18 mouse cellular contexts compared by ENCODE assay signal in the genomic region with DNA sequence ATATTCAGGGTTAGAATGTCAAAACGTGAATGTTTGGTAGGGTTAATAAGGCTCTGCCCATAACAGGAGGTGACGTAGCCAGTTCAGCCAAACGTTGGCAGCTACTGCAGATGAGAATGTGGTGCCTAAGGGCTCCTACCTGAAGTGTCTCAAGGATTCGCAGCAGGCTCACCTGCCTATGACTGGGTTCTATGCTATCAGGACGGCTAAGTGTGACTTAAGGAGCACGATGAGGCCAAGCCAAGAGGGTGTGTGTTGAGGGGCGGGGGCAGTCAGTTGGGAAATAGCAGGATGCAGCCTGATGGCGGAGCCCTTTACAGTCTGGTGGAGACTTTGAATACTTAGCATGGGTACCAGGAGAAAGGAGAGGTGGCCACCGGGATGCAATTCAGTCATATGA. TPM values are rescaled to one million over a fixed set of nuclear protein-coding genes. Genes with fewer than 3 reads are reported as not detected.
A peak's percentile ranks its signal among the peaks of the same experiment; 100 is the strongest.
DNase-seq lines count a peak whose midpoint lies in the region; ATAC-seq and TF ChIP-seq lines count a peak whose summit lies in the region.
"Had no signal": no experiment of that assay in that cellular context is flagged by ENCODE, and none has a peak within 500 bp of the region (broad histone marks: within the 10 kb centered on the region; RNA-seq: fewer than 3 reads in every experiment).

No protein-coding gene starts in this region.

- no peak for DNase-seq in lung, adult 2 months
- DNase-seq in lung, postnatal 10 days: peak; percentile 30
- no peak for DNase-seq in lung, postnatal 25 days (ENCODE audit: low spot score)
- no peak for DNase-seq in cerebellum, adult 8-10 months
- DNase-seq: adrenal gland, adult 2 months; adrenal gland, postnatal 10 days; adrenal gland, postnatal 25 days; cerebellum, adult 11 months; cerebellum, adult 18-20 months; cerebellum, adult 9-10 months; cerebellum, postnatal 10 days; cerebellum, postnatal 25 days; forebrain, postnatal 0 days had no signal

- 0 out of 2 replicates have a peak, but pooled peaks have one; percentile 26 for ATAC-seq in lung, embryonic 16.5 days (ENCODE audit: low read depth)
- ATAC-seq: forebrain, embryonic 13.5 days; forebrain, embryonic 15.5 days; forebrain, postnatal 0 days had no signal

- 70% methylated on average over 9 of the region's 9 CpGs for WGBS in lung, embryonic 16.5 days
- 72% methylated on average over 9 of the region's 9 CpGs for WGBS in lung, adult 2 months

- H3K4me1 ChIP-seq in lung, embryonic 16.5 days (replicated peaks; ENCODE audit: control insufficient read depth, insufficient read depth, low read length): no peaks in the 10 kb centered on the region
- H3K4me1 ChIP-seq in lung, adult 2 months (ENCODE audit: control insufficient read depth, insufficient read depth, low read length): no peaks in the 10 kb centered on the region
- H3K4me1 ChIP-seq: embryonic facial prominence, embryonic 12.5 days; forebrain, embryonic 13.5 days; forebrain, embryonic 15.5 days had no signal

- H3K4me3 ChIP-seq in lung, embryonic 16.5 days (ENCODE audit: low read length): no peak overlapping the region
- H3K4me3 ChIP-seq in lung, adult 2 months (replicated peaks; ENCODE audit: extremely low read depth, low read depth, low read length): no peak overlapping the region
- H3K4me3 ChIP-seq: embryonic facial prominence, embryonic 10.5 days; embryonic facial prominence, embryonic 12.5 days; forebrain, embryonic 13.5 days; forebrain, embryonic 15.5 days had no signal

- H3K27me3 ChIP-seq in lung, embryonic 16.5 days (ENCODE audit: control insufficient read depth, insufficient read depth, low read depth, low read length): no peaks in the 10 kb centered on the region
- H3K27me3 ChIP-seq: embryonic facial prominence, embryonic 12.5 days; forebrain, embryonic 13.5 days; forebrain, embryonic 15.5 days had no signal

- no peak overlapping the region for H3K9ac ChIP-seq in lung, embryonic 16.5 days (ENCODE audit: low read length)
- H3K9ac ChIP-seq: embryonic facial prominence, embryonic 12.5 days; forebrain, embryonic 13.5 days; forebrain, embryonic 15.5 days; forebrain, postnatal 0 days had no signal

- TF ChIP-seq POLR2A in lung, adult 2 months (IDR thresholded peaks at IDR 0.05; ENCODE audit: borderline replicate concordance, extremely low read depth, low read depth, low read length): no peak

- peaks cover 17% of the 10 kb centered on the region for H3K36me3 ChIP-seq in lung, embryonic 16.5 days (ENCODE audit: control insufficient read depth, insufficient read depth, low read length)

- H3K4me2 ChIP-seq in lung, embryonic 16.5 days (ENCODE audit: low read depth, low read length): no peak overlapping the region
- H3K4me2 ChIP-seq: embryonic facial prominence, embryonic 12.5 days; forebrain, embryonic 13.5 days; forebrain, embryonic 15.5 days had no signal

- no peaks in the 10 kb centered on the region for H3K9me3 ChIP-seq in lung, embryonic 16.5 days (ENCODE audit: control insufficient read depth, low read length)
- H3K9me3 ChIP-seq: embryonic facial prominence, embryonic 10.5 days; embryonic facial prominence, embryonic 12.5 days; forebrain, embryonic 13.5 days; forebrain, embryonic 15.5 days had no signal

- H3K27ac ChIP-seq in lung, embryonic 16.5 days (ENCODE audit: low read length): no peak overlapping the region
- H3K27ac ChIP-seq: embryonic facial prominence, embryonic 10.5 days; embryonic facial prominence, embryonic 12.5 days; forebrain, embryonic 13.5 days; forebrain, embryonic 15.5 days had no signal

- no peak for TF ChIP-seq CTCF in lung, adult 2 months (IDR thresholded peaks at IDR 0.05; ENCODE audit: insufficient read depth, low read length)

RNA-seq across cellular contexts. Expression of a gene that starts 22.6 kb away (rescaled TPM):
- 44.1 and 47.2 TPM in 2 replicates for polyA plus RNA-seq in lung, embryonic 16.5 days (2015; fragmentation: Nextera tagmentation; extraction: Ambion mirVana)
- polyA plus RNA-seq in lung, adult 2 months (2012; rRNA removed): 67.7 and 97.9 TPM in 2 replicates
